Mouse (Mus musculus): ENCODE results near the gene Cars. TPM values are rescaled to one million over a fixed set of nuclear protein-coding genes. Genes with fewer than 3 reads are reported as not detected.
"Not testable (repeated sequence)": the region's sequence is repeated elsewhere in the genome, so short reads cannot be mapped to it uniquely, and the experiment has no call there.

Gene Cars
- polyA plus RNA-seq, 1 experiment, result 13.6 TPM

GRCm38 (mm10) chr7:143544368-143544767 is 55.5 kb downstream of the Cars start:
- WGBS, result 92% methylated on average over 2 of the region's 2 CpGs
- Histone ChIP-seq H3K36me3 (ENCODE audit: control insufficient read depth, insufficient read depth, low read length) (peaks cover 1% of the 10 kb centered on the region; the same call in 1 of the 2 replicates), H3K27ac (ENCODE audit: insufficient read depth, low read depth, low read length) (no peak overlapping the region), H3K4me3 (ENCODE audit: low read depth, low read length) (no peak overlapping the region), H3K4me1 (ENCODE audit: control insufficient read depth, insufficient read depth, insufficient read length, low read length) (no peaks in the 10 kb centered on the region), H3K27me3 (ENCODE audit: control insufficient read depth, insufficient read depth, low read length) (no peaks in the 10 kb centered on the region)
- TF ChIP-seq CTCF (IDR thresholded peaks at IDR 0.05; ENCODE audit: extremely low read depth, insufficient read length, insufficient replicate concordance, low read depth, low read length) (peak; percentile 44; the same call in 1 of the 2 replicates), POLR2A (IDR thresholded peaks at IDR 0.05; ENCODE audit: low read depth, low read length) (no peak)

GRCm38 (mm10) chr7:143538671-143539070 is 61.2 kb downstream of the Cars start:
- no peak overlapping the region for H3K27ac ChIP-seq (ENCODE audit: insufficient read depth, low read depth, low read length)
- H3K36me3 ChIP-seq (ENCODE audit: control insufficient read depth, insufficient read depth, low read length), result peaks cover 46% of the 10 kb centered on the region
- H3K27me3 ChIP-seq (ENCODE audit: control insufficient read depth, insufficient read depth, low read length), result no peaks in the 10 kb centered on the region
- H3K4me3 ChIP-seq (ENCODE audit: low read depth, low read length), result no peak overlapping the region
- H3K4me1 ChIP-seq (ENCODE audit: control insufficient read depth, insufficient read depth, insufficient read length, low read length), result no peaks in the 10 kb centered on the region
- TF ChIP-seq CTCF (IDR thresholded peaks at IDR 0.05; ENCODE audit: extremely low read depth, insufficient read length, insufficient replicate concordance, low read depth, low read length), result no peak
- TF ChIP-seq POLR2A (IDR thresholded peaks at IDR 0.05; ENCODE audit: low read depth, low read length), result no peak
- WGBS, result 76% methylated on average over 1 of the region's 1 CpGs

GRCm38 (mm10) chr7:143538229-143538628 is 61.7 kb downstream of the Cars start:
- H3K4me3 ChIP-seq (ENCODE audit: low read depth, low read length); H3K27ac ChIP-seq (ENCODE audit: insufficient read depth, low read depth, low read length); H3K27me3 ChIP-seq (ENCODE audit: control insufficient read depth, insufficient read depth, low read length); H3K4me1 ChIP-seq (ENCODE audit: control insufficient read depth, insufficient read depth, insufficient read length, low read length): not testable (repeated sequence)
- WGBS, result 61% methylated on average over 6 of the region's 6 CpGs
- H3K36me3 ChIP-seq (ENCODE audit: control insufficient read depth, insufficient read depth, low read length), result peaks cover 50% of the 10 kb centered on the region

- TF ChIP-seq CTCF (IDR thresholded peaks at IDR 0.05; ENCODE audit: extremely low read depth, insufficient read length, insufficient replicate concordance, low read depth, low read length) (no peak), POLR2A (IDR thresholded peaks at IDR 0.05; ENCODE audit: low read depth, low read length) (no peak)
- Histone ChIP-seq H3K36me3 (ENCODE audit: control insufficient read depth, insufficient read depth, low read length) (peaks cover 64% of the 10 kb centered on the region), H3K27ac (ENCODE audit: insufficient read depth, low read depth, low read length) (no peak overlapping the region), H3K4me1 (ENCODE audit: control insufficient read depth, insufficient read depth, insufficient read length, low read length) (no peaks in the 10 kb centered on the region), H3K4me3 (ENCODE audit: low read depth, low read length) (no peak overlapping the region), H3K27me3 (ENCODE audit: control insufficient read depth, insufficient read depth, low read length) (no peaks in the 10 kb centered on the region)
- WGBS, result 79% methylated on average over 3 of the region's 3 CpGs
These were observed 63.6 kb downstream of the Cars start for GRCm38 (mm10) chr7:143536251-143536650.

GRCm38 (mm10) chr7:143533284-143533683 is 66.6 kb downstream of the Cars start:
- H3K36me3 ChIP-seq (ENCODE audit: control insufficient read depth, insufficient read depth, low read length), result peaks cover 86% of the 10 kb centered on the region
- no peaks in the 10 kb centered on the region for H3K27me3 ChIP-seq (ENCODE audit: control insufficient read depth, insufficient read depth, low read length)
- no peaks in the 10 kb centered on the region for H3K4me1 ChIP-seq (ENCODE audit: control insufficient read depth, insufficient read depth, insufficient read length, low read length)
- 80% methylated on average over 2 of the region's 2 CpGs for WGBS
- TF ChIP-seq POLR2A (IDR thresholded peaks at IDR 0.05; ENCODE audit: low read depth, low read length), result no peak
- TF ChIP-seq CTCF (IDR thresholded peaks at IDR 0.05; ENCODE audit: extremely low read depth, insufficient read length, insufficient replicate concordance, low read depth, low read length), result no peak
- no peak overlapping the region for H3K27ac ChIP-seq (ENCODE audit: insufficient read depth, low read depth, low read length)
- H3K4me3 ChIP-seq (ENCODE audit: low read depth, low read length), result no peak overlapping the region

GRCm38 (mm10) chr7:143532410-143532809 is 67.5 kb downstream of the Cars start:
- TF ChIP-seq CTCF (IDR thresholded peaks at IDR 0.05; ENCODE audit: extremely low read depth, insufficient read length, insufficient replicate concordance, low read depth, low read length) (no peak), POLR2A (IDR thresholded peaks at IDR 0.05; ENCODE audit: low read depth, low read length) (no peak)
- 60% methylated on average over 1 of the region's 1 CpGs for WGBS
- no peak overlapping the region for H3K27ac ChIP-seq (ENCODE audit: insufficient read depth, low read depth, low read length)
- no peak overlapping the region for H3K4me3 ChIP-seq (ENCODE audit: low read depth, low read length)
- H3K36me3 ChIP-seq (ENCODE audit: control insufficient read depth, insufficient read depth, low read length), result peaks cover 84% of the 10 kb centered on the region
- no peaks in the 10 kb centered on the region for H3K4me1 ChIP-seq (ENCODE audit: control insufficient read depth, insufficient read depth, insufficient read length, low read length)
- H3K27me3 ChIP-seq (ENCODE audit: control insufficient read depth, insufficient read depth, low read length), result no peaks in the 10 kb centered on the region

- no peaks in the 10 kb centered on the region for H3K27me3 ChIP-seq (ENCODE audit: control insufficient read depth, insufficient read depth, low read length)
- TF ChIP-seq CTCF (IDR thresholded peaks at IDR 0.05; ENCODE audit: extremely low read depth, insufficient read length, insufficient replicate concordance, low read depth, low read length) (no peak), POLR2A (IDR thresholded peaks at IDR 0.05; ENCODE audit: low read depth, low read length) (no peak)
- peaks cover 91% of the 10 kb centered on the region for H3K36me3 ChIP-seq (ENCODE audit: control insufficient read depth, insufficient read depth, low read length)
- H3K4me3 ChIP-seq (ENCODE audit: low read depth, low read length), result no peak overlapping the region
- H3K4me1 ChIP-seq (ENCODE audit: control insufficient read depth, insufficient read depth, insufficient read length, low read length), result no peaks in the 10 kb centered on the region
- 54% methylated on average over 4 of the region's 4 CpGs for WGBS
- no peak overlapping the region for H3K27ac ChIP-seq (ENCODE audit: insufficient read depth, low read depth, low read length)
These were observed 80.6 kb downstream of the Cars start for GRCm38 (mm10) chr7:143519333-143519732.

- Histone ChIP-seq H3K4me3 (ENCODE audit: low read depth, low read length) (no peak overlapping the region), H3K27me3 (ENCODE audit: control insufficient read depth, insufficient read depth, low read length) (no peaks in the 10 kb centered on the region), H3K27ac (ENCODE audit: insufficient read depth, low read depth, low read length) (no peak overlapping the region), H3K4me1 (ENCODE audit: control insufficient read depth, insufficient read depth, insufficient read length, low read length) (no peaks in the 10 kb centered on the region), H3K36me3 (ENCODE audit: control insufficient read depth, insufficient read depth, low read length) (peaks cover 55% of the 10 kb centered on the region)
- no peak for TF ChIP-seq CTCF (IDR thresholded peaks at IDR 0.05; ENCODE audit: extremely low read depth, insufficient read length, insufficient replicate concordance, low read depth, low read length)
- no peak for TF ChIP-seq POLR2A (IDR thresholded peaks at IDR 0.05; ENCODE audit: low read depth, low read length)
- WGBS, result 98% methylated on average over 4 of the region's 4 CpGs
These were observed 85.5 kb downstream of the Cars start for GRCm38 (mm10) chr7:143514416-143514768.

Data from small intestine, adult 2 months (tissue).